Mouse (Mus musculus): ENCODE data around the gene Nubp2. TPM values are rescaled to one million over a fixed set of nuclear protein-coding genes. Genes with fewer than 3 reads are reported as not detected.

The Nubp2 gene
- 27.8 and 31.6 TPM in 2 replicates for polyA plus RNA-seq (2012; rRNA removed; ENCODE audit: low replicate concordance)

DNA sequence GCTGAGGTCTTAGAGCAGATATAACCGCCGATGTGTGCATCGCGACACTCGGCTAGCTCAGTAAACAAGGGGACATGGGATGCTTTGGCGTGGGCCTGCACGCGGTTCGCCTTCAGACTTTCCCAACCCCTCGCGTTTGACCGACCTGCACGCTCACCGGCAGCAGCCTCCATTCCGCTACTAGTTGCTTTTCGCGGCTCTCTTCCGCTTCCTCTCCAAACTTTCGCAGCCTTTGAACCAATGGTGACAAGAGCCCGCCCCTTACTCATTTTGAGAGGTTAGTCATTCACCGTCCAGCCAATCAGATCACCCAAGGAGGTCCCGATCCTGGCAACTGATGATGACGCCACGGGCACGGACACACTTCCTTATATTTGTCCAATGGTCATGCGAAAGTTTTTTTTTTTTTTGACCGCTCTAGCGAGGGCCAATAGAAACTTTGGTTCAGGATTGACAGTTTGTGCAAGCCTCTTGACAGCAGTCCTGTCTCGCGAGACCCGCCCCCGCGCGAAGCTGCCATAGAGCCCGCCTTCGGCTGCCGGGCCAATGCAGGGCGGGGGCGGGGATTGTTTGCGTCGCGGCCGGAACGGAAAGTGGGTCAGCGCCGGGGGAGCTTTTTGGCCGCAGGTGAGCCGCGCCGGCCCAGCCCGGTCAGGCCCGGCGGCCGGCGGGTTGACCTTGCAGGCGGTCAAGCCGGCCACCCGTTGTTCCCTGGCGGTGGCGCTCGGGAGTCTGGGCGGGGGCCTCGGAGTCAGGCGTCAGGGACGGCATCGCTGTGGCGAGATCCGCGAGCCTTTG, at the start of gene Nubp2, which contains the start of gene Spsb3:
Nubp2 (minus strand) TSS at position 216 of the 798 bp plus-strand sequence.
Spsb3 (plus strand) TSS at position 510 of the 798 bp plus-strand sequence.

DNA sequence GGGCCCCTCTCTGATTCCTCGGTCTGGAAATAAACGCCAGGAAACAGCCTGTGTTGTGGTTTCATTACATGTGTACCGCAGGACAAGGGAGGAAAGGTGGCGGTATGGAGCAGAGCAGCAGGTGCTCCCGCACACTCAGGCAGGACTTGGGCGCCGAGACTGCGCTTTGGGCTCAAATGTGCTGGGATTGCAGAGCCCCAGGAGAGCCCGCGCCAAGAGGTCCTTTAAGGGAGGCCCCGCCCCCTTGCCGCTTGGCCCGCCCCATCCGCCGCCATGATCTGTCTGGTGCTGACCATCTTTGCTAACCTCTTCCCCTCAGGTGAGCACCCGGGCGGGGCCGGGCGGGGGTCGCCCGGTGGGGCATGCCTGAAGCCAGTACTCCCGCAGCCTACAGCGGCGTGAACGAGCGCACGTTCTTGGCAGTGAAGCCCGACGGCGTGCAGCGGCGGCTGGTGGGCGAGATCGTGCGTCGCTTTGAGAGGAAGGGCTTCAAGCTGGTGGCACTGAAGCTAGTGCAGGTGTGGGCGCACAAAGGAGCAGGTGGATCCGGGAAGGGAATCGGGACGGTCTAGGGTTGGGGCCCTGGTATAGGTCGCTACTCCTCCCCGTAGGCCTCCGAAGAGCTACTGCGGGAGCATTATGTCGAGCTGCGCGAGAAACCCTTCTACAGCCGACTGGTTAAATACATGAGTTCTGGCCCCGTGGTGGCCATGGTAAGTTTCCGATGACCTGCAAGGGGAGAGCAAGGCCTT, 10.3 kb upstream of the Nubp2 start, which contains the start of gene Nme3:
Nme3 (plus strand) TSS at position 260 of the 752 bp plus-strand sequence.

DNA sequence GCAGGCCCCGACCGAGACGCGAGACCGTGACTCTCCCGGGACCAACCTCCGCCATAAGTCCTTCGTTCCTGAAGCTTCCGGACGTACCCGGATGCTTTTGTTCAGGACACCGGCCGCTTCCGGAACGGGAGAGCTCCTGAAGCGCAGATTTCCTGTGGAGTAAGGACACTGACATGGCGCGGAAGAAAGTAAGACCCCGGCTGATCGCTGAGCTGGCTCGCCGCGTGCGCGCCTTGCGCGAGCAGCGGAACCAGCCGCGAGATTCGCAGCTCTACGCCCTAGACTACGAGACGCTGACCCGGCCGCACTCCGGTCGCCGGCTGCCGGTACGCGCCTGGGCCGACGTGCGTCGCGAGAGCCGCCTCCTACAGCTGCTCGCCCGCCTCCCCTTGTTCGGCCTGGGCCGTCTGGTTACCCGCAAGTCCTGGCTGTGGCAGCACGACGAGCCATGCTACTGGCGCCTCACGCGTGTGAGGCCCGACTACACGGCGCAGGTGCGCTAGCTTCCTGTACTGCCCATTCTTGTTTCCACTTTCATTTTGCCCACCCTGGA, 8.9 kb upstream of the Nubp2 start, which contains the start of the genes Eme2 and Mrps34:
Eme2 (minus strand) TSS at position 93 of the 553 bp plus-strand sequence.
Mrps34 (plus strand) TSS at position 122 of the 553 bp plus-strand sequence.

DNA sequence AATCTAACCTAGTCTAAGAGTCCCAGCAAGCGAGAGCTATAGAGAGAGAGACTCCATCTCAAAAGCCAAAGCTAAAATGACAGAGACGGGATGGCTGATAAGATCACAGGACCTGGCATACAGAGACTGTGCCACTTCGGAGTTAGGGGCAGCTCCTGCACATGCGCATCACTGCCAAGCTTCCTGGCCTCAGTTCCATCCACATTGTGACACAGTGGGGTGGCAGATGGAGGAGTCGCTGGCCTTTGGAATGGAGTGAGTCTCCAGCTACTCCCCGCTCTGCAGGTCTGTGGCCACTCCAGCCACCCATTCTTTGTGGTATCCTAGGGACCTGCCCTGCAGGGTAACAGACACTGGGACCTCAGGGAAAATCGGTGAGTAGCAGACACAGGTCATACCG, 20.4 kb downstream of the Nubp2 start, which contains the start of gene Igfals:
Igfals (plus strand) TSS at position 222 of the 400 bp plus-strand sequence.

DNA sequence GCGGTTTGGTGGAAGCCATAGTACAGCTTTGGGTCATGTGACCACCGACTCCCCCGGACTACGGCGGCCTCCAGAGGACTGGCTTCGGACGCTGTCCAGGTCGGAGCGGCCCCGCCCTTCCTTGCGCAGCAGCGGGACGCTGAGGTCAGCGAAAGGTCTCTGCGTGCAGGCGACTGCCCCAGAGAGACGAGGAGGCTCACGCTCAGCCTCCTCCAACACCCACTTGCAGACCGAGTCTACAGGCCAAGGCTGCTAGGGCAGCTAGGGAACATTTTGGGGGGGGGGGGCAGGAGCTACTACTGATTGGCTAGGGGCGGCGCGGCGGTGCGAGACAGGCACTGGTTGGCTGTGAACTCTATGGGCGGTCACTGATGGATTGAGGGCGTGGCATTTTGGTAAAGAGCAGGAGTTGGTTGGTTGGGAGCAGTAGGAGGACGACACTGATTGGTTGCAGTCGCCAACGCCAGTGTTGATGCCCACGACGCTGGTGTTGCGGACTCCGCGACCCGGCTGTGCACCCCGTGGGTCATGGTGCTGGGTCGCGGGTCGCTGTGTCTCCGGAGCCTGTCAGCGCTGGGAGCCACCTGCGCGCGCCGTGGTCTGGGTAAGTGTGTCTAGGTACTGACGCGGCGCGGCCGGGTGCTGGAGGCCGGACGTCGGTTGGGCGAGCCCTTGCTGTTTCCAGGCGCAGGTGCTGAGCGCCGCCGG, 35.9 kb downstream of the Nubp2 start, which contains the start of gene Fahd1:
Fahd1 (minus strand) TSS at position 300 of the 708 bp plus-strand sequence.

DNA sequence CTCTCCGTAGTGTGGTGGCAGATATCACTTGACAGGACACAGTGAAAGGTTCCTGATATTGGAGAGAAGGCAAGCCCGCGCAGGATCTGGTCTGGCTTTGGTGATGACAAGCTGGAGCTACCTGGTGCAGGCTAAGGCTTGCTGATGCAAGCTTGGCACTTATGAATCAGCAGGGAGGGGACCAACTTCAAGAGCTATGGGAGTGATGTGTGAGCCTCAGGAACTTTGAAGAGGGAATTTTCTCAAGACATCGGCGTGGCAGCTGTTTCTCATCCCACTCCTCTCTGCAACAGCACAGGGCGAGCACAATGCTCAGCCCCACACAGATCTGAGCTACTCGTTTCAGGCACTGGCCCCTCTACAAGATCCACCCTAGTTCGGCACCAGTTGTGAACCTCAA, 46.3 kb downstream of the Nubp2 start, which contains the start of gene Hagh:
Hagh (plus strand) TSS at position 302 of the 400 bp plus-strand sequence.

Other genes starting within 250 kb of the Nubp2 start
- 52.1 and 54.9 TPM in 2 replicates for gene Slc9a3r2, start 236.0 kb downstream of the Nubp2 start, polyA plus RNA-seq (2012; rRNA removed; ENCODE audit: low replicate concordance)
- 2.5 TPM in 1 of 2 replicates, not detected in the other for gene Npw, start 227.9 kb downstream of the Nubp2 start, polyA plus RNA-seq (2012; rRNA removed; ENCODE audit: low replicate concordance)
- 59.0 and 79.0 TPM in 2 replicates for gene Zfp598, start 216.7 kb downstream of the Nubp2 start, polyA plus RNA-seq (2012; rRNA removed; ENCODE audit: low replicate concordance)
- gene Syngr3, start 196.4 kb downstream of the Nubp2 start, polyA plus RNA-seq (2012; rRNA removed; ENCODE audit: low replicate concordance), result 1.7 and 2.1 TPM in 2 replicates
- 30.1 and 63.4 TPM in 2 replicates for gene Gfer, start 190.2 kb downstream of the Nubp2 start, polyA plus RNA-seq (2012; rRNA removed; ENCODE audit: low replicate concordance)
- gene Noxo1, start 190.1 kb downstream of the Nubp2 start, polyA plus RNA-seq (2012; rRNA removed; ENCODE audit: low replicate concordance), result 76.2 and 104 TPM in 2 replicates
- 36.0 and 44.8 TPM in 2 replicates for gene Tbl3, start 178.7 kb downstream of the Nubp2 start, polyA plus RNA-seq (2012; rRNA removed; ENCODE audit: low replicate concordance)
- 0.34 TPM in 1 of 2 replicates, not detected in the other for gene Rnf151, start 168.3 kb downstream of the Nubp2 start, polyA plus RNA-seq (2012; rRNA removed; ENCODE audit: low replicate concordance)
- gene Rps2, start 168.2 kb downstream of the Nubp2 start, polyA plus RNA-seq (2012; rRNA removed; ENCODE audit: low replicate concordance), result 3,070 and 3,555 TPM in 2 replicates
- 314 and 554 TPM in 2 replicates for gene Ndufb10, start 161.9 kb downstream of the Nubp2 start, polyA plus RNA-seq (2012; rRNA removed; ENCODE audit: low replicate concordance)
- gene Rpl3l, start 158.5 kb downstream of the Nubp2 start, polyA plus RNA-seq (2012; rRNA removed; ENCODE audit: low replicate concordance), result not detected in 2 replicates
- 71.2 and 109 TPM in 2 replicates for gene Msrb1, start 149.7 kb downstream of the Nubp2 start, polyA plus RNA-seq (2012; rRNA removed; ENCODE audit: low replicate concordance)
- gene Hs3st6, start 133.4 kb downstream of the Nubp2 start, polyA plus RNA-seq (2012; rRNA removed; ENCODE audit: low replicate concordance), result 2.6 and 10.6 TPM in 2 replicates
- not detected in 2 replicates for gene Meiob, start 82.1 kb downstream of the Nubp2 start, polyA plus RNA-seq (2012; rRNA removed; ENCODE audit: low replicate concordance)
- gene Hagh, start 46.2 kb downstream of the Nubp2 start, polyA plus RNA-seq (2012; rRNA removed; ENCODE audit: low replicate concordance), result 213 and 369 TPM in 2 replicates
- gene Fahd1, start 36.0 kb downstream of the Nubp2 start, polyA plus RNA-seq (2012; rRNA removed; ENCODE audit: low replicate concordance), result 75.3 and 166 TPM in 2 replicates
- 1.0 and 2.1 TPM in 2 replicates for gene Igfals, start 20.4 kb downstream of the Nubp2 start, polyA plus RNA-seq (2012; rRNA removed; ENCODE audit: low replicate concordance)
- 86.7 and 115 TPM in 2 replicates for gene Spsb3, start 294 bp upstream of the Nubp2 start, polyA plus RNA-seq (2012; rRNA removed; ENCODE audit: low replicate concordance)
- 20.8 and 32.6 TPM in 2 replicates for gene Eme2, start 8.7 kb upstream of the Nubp2 start, polyA plus RNA-seq (2012; rRNA removed; ENCODE audit: low replicate concordance)
- 189 and 532 TPM in 2 replicates for gene Mrps34, start 8.8 kb upstream of the Nubp2 start, polyA plus RNA-seq (2012; rRNA removed; ENCODE audit: low replicate concordance)
- gene Nme3, start 10.2 kb upstream of the Nubp2 start, polyA plus RNA-seq (2012; rRNA removed; ENCODE audit: low replicate concordance), result 34.1 and 43.8 TPM in 2 replicates
- 36.5 and 57.9 TPM in 2 replicates for gene Mapk8ip3, start 50.6 kb upstream of the Nubp2 start, polyA plus RNA-seq (2012; rRNA removed; ENCODE audit: low replicate concordance)
- gene Jpt2, start 74.3 kb upstream of the Nubp2 start, polyA plus RNA-seq (2012; rRNA removed; ENCODE audit: low replicate concordance), result 6.7 and 8.4 TPM in 2 replicates
- gene Cramp1l, start 129.4 kb upstream of the Nubp2 start, polyA plus RNA-seq (2012; rRNA removed; ENCODE audit: low replicate concordance), result 5.8 and 8.0 TPM in 2 replicates
- 5.5 and 5.6 TPM in 2 replicates for gene Ift140, start 129.7 kb upstream of the Nubp2 start, polyA plus RNA-seq (2012; rRNA removed; ENCODE audit: low replicate concordance)
- 14.0 and 15.0 TPM in 2 replicates for gene Tmem204, start 197.2 kb upstream of the Nubp2 start, polyA plus RNA-seq (2012; rRNA removed; ENCODE audit: low replicate concordance)
- 5.7 and 6.4 TPM in 2 replicates for gene Telo2, start 229.6 kb upstream of the Nubp2 start, polyA plus RNA-seq (2012; rRNA removed; ENCODE audit: low replicate concordance)
- 0.20 TPM in 1 of 2 replicates, not detected in the other for gene Ptx4, start 234.4 kb upstream of the Nubp2 start, polyA plus RNA-seq (2012; rRNA removed; ENCODE audit: low replicate concordance)
- gene Clcn7, start 247.0 kb upstream of the Nubp2 start, polyA plus RNA-seq (2012; rRNA removed; ENCODE audit: low replicate concordance), result 15.3 and 15.8 TPM in 2 replicates

Measured in duodenum, adult 2 months (tissue).